Mouse (Mus musculus) left cerebral cortex, adult 9 months (tissue): ENCODE results near the gene Polr2e.

Source experiments
- DNase-seq, 2 experiments: peaks; one replicate each; pipeline ENCODE4 v3.0.0; 2022; ENCODE audit warnings: low spot score in 2 of 2

Gene Polr2e

GRCm38 (mm10) chr10:80017771-80018170 is 21.8 kb downstream of the Polr2e start:
- no peak for DNase-seq

GRCm38 (mm10) chr10:80017361-80017760 is 22.2 kb downstream of the Polr2e start:
- peak in 1 of 2 experiments; percentile 40 for DNase-seq

- DNase-seq: no peak
Measured at GRCm38 (mm10) chr10:80016931-80017330, 22.7 kb downstream of the Polr2e start.

GRCm38 (mm10) chr10:80016511-80016910 is 23.1 kb downstream of the Polr2e start, which contains the start of gene Arhgap45:
Gene Arhgap45, plus strand, starts transcription at chr10:80016653.
- DNase-seq: peak in 1 of 2 experiments; percentile 30

GRCm38 (mm10) chr10:80015583-80015982 is 24.0 kb downstream of the Polr2e start:
- no peak for DNase-seq

- no peak for DNase-seq
Measured at GRCm38 (mm10) chr10:80014484-80015290, 24.9 kb downstream of the Polr2e start.

- no peak for DNase-seq
Measured at GRCm38 (mm10) chr10:80013609-80014008, 26.0 kb downstream of the Polr2e start.

GRCm38 (mm10) chr10:80011740-80012139 is 27.9 kb downstream of the Polr2e start:
- no peak for DNase-seq

- no peak for DNase-seq
Measured at GRCm38 (mm10) chr10:80004233-80004705, 35.3 kb downstream of the Polr2e start.

GRCm38 (mm10) chr10:80003374-80004232 is 36.0 kb downstream of the Polr2e start:
- no peak for DNase-seq

GRCm38 (mm10) chr10:80002829-80003228 is 36.8 kb downstream of the Polr2e start:
- no peak for DNase-seq

GRCm38 (mm10) chr10:80001945-80002344 is 37.6 kb downstream of the Polr2e start:
- no peak for DNase-seq

GRCm38 (mm10) chr10:79997819-79998218 is 41.8 kb downstream of the Polr2e start:
- DNase-seq: no peak

GRCm38 (mm10) chr10:79997034-79997760 is 42.4 kb downstream of the Polr2e start:
- DNase-seq: peak in 1 of 2 experiments; percentile 73

GRCm38 (mm10) chr10:79996272-79997033 is 43.1 kb downstream of the Polr2e start, which contains the start of gene Abca7:
Gene Abca7, plus strand, starts transcription at chr10:79996494.
- DNase-seq: peak; percentile 83 to 96

GRCm38 (mm10) chr10:79995636-79996035 is 44.0 kb downstream of the Polr2e start:
- no peak for DNase-seq

GRCm38 (mm10) chr10:79994397-79995115 is 45.0 kb downstream of the Polr2e start:
- no peak for DNase-seq

- no peak for DNase-seq
Measured at GRCm38 (mm10) chr10:79991548-79991947, 48.0 kb downstream of the Polr2e start.

- DNase-seq: no peak
Measured at GRCm38 (mm10) chr10:79991099-79991498, 48.5 kb downstream of the Polr2e start.

- DNase-seq: no peak
Measured at GRCm38 (mm10) chr10:79989870-79990269, 49.7 kb downstream of the Polr2e start.
